Mouse (Mus musculus) spleen, adult 2 months (tissue): ENCODE data around the gene Car5a. TPM values are rescaled to one million over a fixed set of nuclear protein-coding genes. Genes with fewer than 3 reads are reported as not detected.
A peak's percentile ranks its signal among the peaks of the same experiment; 100 is the strongest.

Experiments
- DNase-seq, 2 experiments: peaks; one replicate each; pipeline versions ENCODE4 v3.0.0 to v3.0.0-alpha.2; 2012 to 2021; ENCODE audit warnings: low spot score in 2 of 2, low read depth in 1 of 2
- H3K27ac ChIP-seq: fragments of 200-500 bp; 2 replicates; pipeline ENCODE4 v1.5.1; 2012; ENCODE audit warnings: low read length, inconsistent platforms; ENCODE audit not compliant: insufficient read depth
- H3K27me3 ChIP-seq: fragments of 200-500 bp; 2 replicates; pipeline ENCODE4 v1.6.1; 2012; ENCODE audit warnings: mild to moderate bottlenecking, moderate library complexity, low read length, inconsistent platforms; ENCODE audit not compliant: control insufficient read depth, insufficient read depth
- H3K36me3 ChIP-seq: fragments of 200-500 bp; 2 replicates; pipeline ENCODE4 v1.6.1; 2012; ENCODE audit warnings: mild to moderate bottlenecking, low read length, inconsistent platforms; ENCODE audit not compliant: control insufficient read depth, insufficient read depth
- H3K4me1 ChIP-seq: fragments of 200-500 bp; 2 replicates; pipeline ENCODE4 v1.6.1; 2011; ENCODE audit warnings: inconsistent platforms; ENCODE audit not compliant: control insufficient read depth, insufficient read depth, insufficient read length
- H3K4me3 ChIP-seq: fragments of 200-500 bp; 2 replicates; pipeline ENCODE4 v1.5.1; 2011; ENCODE audit warnings: mild to moderate bottlenecking, inconsistent platforms; ENCODE audit not compliant: insufficient read depth, insufficient read length; ENCODE audit errors: extremely low read depth
- CTCF ChIP-seq: fragments of 200-500 bp; IDR thresholded peaks from 2 replicates; pipeline ENCODE4 v1.5.1; 2011; ENCODE audit warnings: mild to moderate bottlenecking, inconsistent platforms; ENCODE audit not compliant: insufficient read depth, insufficient read length, insufficient replicate concordance; ENCODE audit errors: extremely low read depth
- POLR2A ChIP-seq: fragments of 200-500 bp; IDR thresholded peaks from 2 replicates; pipeline ENCODE4 v1.6.1; 2011; ENCODE audit warnings: low read depth, low read length, inconsistent platforms
- WGBS: fragments of 180-500 bp; shearing (Covaris S2); methylation state at CpG from one replicate; pipeline ENCODE4 v1.1.7; 2018; 5-methylcytosine and 5-hydroxymethylcytosine counted together
- polyA plus RNA-seq: library from polyadenylated mRNA; depleted of rRNA; stranded (reverse); fragments of >200 nt; gene quantifications from 2 replicates; pipeline ENCODE4 v1.2.3, GENCODE M21; 2012

Gene Car5a
- polyA plus RNA-seq, 1 experiment: 0.08 TPM

- Histone ChIP-seq H3K27ac (no peak overlapping the region), H3K36me3 (no peaks in the 10 kb centered on the region), H3K4me3 (no peak overlapping the region), H3K4me1 (no peaks in the 10 kb centered on the region), H3K27me3 (no peaks in the 10 kb centered on the region)
- TF ChIP-seq CTCF (peak; percentile 78; the same call in 1 of the 2 replicates), POLR2A (no peak)
- DNase-seq: peak; percentile 43 to 69
- WGBS: 31% methylated on average over 10 of the region's 10 CpGs
Measured at GRCm38 (mm10) chr8:121925624-121926023, 19.1 kb downstream of the Car5a start.

GRCm38 (mm10) chr8:121924681-121925080 lies 20.0 kb downstream of the Car5a start:
- WGBS: 86% methylated on average over 5 of the region's 5 CpGs
- no peak for TF ChIP-seq CTCF
- TF ChIP-seq POLR2A: no peak
- Histone ChIP-seq H3K4me3 (no peak overlapping the region), H3K27ac (no peak overlapping the region), H3K27me3 (no peaks in the 10 kb centered on the region), H3K36me3 (no peaks in the 10 kb centered on the region), H3K4me1 (no peaks in the 10 kb centered on the region)
- no peak for DNase-seq

GRCm38 (mm10) chr8:121922101-121922500 lies 22.6 kb downstream of the Car5a start:
- no peaks in the 10 kb centered on the region for H3K4me1 ChIP-seq
- no peak overlapping the region for H3K4me3 ChIP-seq
- no peak for DNase-seq
- WGBS: 87% methylated on average over 8 of the region's 8 CpGs
- TF ChIP-seq POLR2A: no peak
- no peak for TF ChIP-seq CTCF
- no peak overlapping the region for H3K27ac ChIP-seq
- no peaks in the 10 kb centered on the region for H3K36me3 ChIP-seq
- no peaks in the 10 kb centered on the region for H3K27me3 ChIP-seq

- Histone ChIP-seq H3K27ac (no peak overlapping the region), H3K27me3 (no peaks in the 10 kb centered on the region), H3K4me3 (no peak overlapping the region), H3K4me1 (no peaks in the 10 kb centered on the region), H3K36me3 (no peaks in the 10 kb centered on the region)
- DNase-seq: no peak
- 77% methylated on average over 8 of the region's 8 CpGs for WGBS
- no peak for TF ChIP-seq POLR2A
- no peak for TF ChIP-seq CTCF
Measured at GRCm38 (mm10) chr8:121921582-121921981, 23.1 kb downstream of the Car5a start.

GRCm38 (mm10) chr8:121919731-121920130 lies 25.0 kb downstream of the Car5a start:
- TF ChIP-seq POLR2A: no peak
- TF ChIP-seq CTCF: no peak
- Histone ChIP-seq H3K4me1 (no peaks in the 10 kb centered on the region), H3K27me3 (no peaks in the 10 kb centered on the region), H3K4me3 (no peak overlapping the region), H3K27ac (no peak overlapping the region), H3K36me3 (no peaks in the 10 kb centered on the region)
- DNase-seq: no peak
- 69% methylated on average over 3 of the region's 3 CpGs for WGBS

GRCm38 (mm10) chr8:121919158-121919557 lies 25.5 kb downstream of the Car5a start:
- H3K27me3 ChIP-seq: no peaks in the 10 kb centered on the region
- 84% methylated on average over 4 of the region's 4 CpGs for WGBS
- no peaks in the 10 kb centered on the region for H3K36me3 ChIP-seq
- H3K27ac ChIP-seq: no peak overlapping the region
- TF ChIP-seq POLR2A (no peak), CTCF (no peak)
- H3K4me3 ChIP-seq: no peak overlapping the region
- no peak for DNase-seq
- H3K4me1 ChIP-seq: no peaks in the 10 kb centered on the region

- TF ChIP-seq CTCF (no peak), POLR2A (no peak)
- DNase-seq: no peak
- H3K27ac ChIP-seq: no peak overlapping the region
- no peaks in the 10 kb centered on the region for H3K36me3 ChIP-seq
- H3K4me1 ChIP-seq: no peaks in the 10 kb centered on the region
- no peaks in the 10 kb centered on the region for H3K27me3 ChIP-seq
- no peak overlapping the region for H3K4me3 ChIP-seq
- 69% methylated on average over 8 of the region's 8 CpGs for WGBS
Measured at GRCm38 (mm10) chr8:121913378-121913777, 31.3 kb downstream of the Car5a start.

- H3K27me3 ChIP-seq: no peaks in the 10 kb centered on the region
- H3K36me3 ChIP-seq: no peaks in the 10 kb centered on the region
- no peak for DNase-seq
- peaks cover 4% of the 10 kb centered on the region; the same call in 1 of the 2 replicates for H3K4me1 ChIP-seq
- no peak for TF ChIP-seq CTCF
- no peak for TF ChIP-seq POLR2A
- H3K27ac ChIP-seq: no peak overlapping the region
- 76% methylated on average over 3 of the region's 3 CpGs for WGBS
- H3K4me3 ChIP-seq: no peak overlapping the region
Measured at GRCm38 (mm10) chr8:121912831-121913230, 31.9 kb downstream of the Car5a start.
